Mouse (Mus musculus) cerebellum, adult 9-10 months (tissue): Measurements from ENCODE around the gene Rbfox2.
A peak's percentile ranks its signal among the peaks of the same experiment; 100 is the strongest.

Experiments
- DNase-seq: peaks from one replicate; pipeline ENCODE4 v3.0.0; 2022

Rbfox2 gene

GRCm38 (mm10) chr15:77056001-77056790, 250.6 kb downstream of the Rbfox2 start:
- no peak for DNase-seq

GRCm38 (mm10) chr15:77054611-77055175, 252.1 kb downstream of the Rbfox2 start:
- DNase-seq: no peak

- no peak for DNase-seq
These were observed 253.8 kb downstream of the Rbfox2 start for GRCm38 (mm10) chr15:77053021-77053420.

DNA sequence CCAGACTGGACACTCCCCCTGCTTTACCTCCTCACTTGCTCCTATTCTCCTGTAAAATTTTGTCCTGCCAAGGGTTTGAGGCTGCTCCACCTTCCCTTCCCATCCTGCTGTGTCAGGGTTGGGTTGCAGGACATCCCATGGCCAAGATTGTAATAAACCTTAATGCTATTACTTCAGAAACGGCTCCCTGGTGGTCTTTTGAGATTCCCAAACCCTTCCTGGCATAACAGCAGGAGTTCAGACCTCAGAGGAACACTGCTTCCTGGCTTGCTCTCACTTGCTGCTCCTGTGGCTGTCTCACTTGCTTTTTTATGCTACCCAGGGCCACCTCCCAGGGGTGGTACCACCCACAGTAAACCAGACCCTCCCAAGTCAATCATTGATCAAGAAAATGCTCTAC, 254.6 kb downstream of the Rbfox2 start:
- no peak for DNase-seq

DNA sequence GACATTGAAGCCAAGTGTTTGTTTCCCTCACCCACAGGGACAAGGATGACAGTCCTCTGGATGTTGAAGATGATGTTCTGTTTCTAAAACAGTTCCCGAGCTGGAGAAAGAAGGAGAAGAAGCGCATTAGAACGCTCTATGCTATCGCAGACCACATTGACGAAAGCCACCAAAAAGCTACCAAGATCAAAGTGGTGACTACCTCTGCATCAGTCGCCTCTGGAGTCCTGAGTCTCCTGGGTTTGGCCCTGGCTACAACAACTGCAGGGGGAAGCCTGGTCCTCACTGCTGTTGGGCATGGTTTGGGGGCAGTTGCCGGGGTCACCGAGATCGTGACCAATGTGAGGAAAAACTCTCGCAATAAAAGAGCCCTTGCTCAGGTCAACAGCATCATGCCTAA, 256.2 kb downstream of the Rbfox2 start, which contains the start of gene Mb:
Gene Mb (minus strand): TSS at position 101 of the 400 bp plus-strand sequence.
- no peak for DNase-seq

DNA sequence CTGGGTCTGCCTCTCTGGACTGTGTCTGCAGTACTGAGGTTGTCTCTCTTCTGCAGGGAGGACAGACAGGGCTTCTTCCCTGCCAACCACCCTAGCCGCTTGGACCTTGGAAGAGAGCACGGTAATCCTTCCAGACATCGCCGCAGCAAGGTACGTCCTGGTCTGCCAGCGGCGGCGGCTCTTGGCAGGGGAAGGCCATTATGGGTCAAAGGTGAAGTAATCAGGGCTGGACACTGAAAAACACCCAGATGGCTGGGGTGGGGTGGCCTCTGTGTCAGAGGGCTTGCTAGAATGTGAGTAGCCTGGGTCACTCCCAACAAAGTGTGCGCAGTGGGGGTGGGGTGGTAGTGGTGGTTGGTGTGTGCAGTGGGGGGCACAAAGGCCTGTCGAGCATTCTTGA, 261.2 kb downstream of the Rbfox2 start:
- DNase-seq: no peak

DNA sequence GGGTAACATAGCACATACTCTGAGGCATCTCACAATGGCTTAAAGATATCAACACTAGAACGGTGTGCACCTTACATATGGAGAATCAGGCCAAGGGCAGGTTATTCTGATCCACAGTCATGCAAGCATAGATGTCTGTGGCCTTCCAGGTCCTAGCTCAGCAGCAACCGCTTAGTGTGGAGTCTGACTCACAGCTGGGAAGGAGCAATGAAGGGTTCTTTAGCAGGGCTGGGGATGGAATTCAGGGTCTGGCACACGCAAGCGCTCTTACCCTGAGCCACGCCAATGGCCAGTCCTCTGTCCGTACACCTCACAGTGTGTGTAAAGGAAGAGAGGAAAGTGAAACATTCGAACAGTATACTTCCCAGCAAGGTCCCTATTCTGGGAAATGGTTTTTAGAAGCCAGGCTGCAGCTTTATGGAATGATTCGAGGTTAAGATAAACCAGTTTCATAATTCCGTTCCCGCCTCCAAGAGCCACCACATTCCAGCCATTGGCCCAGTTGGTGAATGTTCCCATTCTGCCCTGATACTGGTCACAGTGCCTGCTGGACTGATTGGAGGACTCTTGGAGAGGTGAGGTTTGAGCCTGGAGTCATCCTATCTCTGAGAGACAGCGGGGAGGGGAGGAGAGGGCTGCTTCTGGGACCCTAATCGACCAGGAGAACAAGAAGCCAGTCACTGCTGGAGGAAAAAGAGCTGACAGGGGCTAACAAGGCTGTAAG, 262.0 kb downstream of the Rbfox2 start, which contains the start of gene Apol6:
Gene Apol6 (plus strand): TSS at position 133 of the 724 bp plus-strand sequence.
- no peak for DNase-seq

- no peak for DNase-seq
These were observed 266.0 kb downstream of the Rbfox2 start for GRCm38 (mm10) chr15:77040784-77041183.

- DNase-seq: no peak
These were observed 267.5 kb downstream of the Rbfox2 start for GRCm38 (mm10) chr15:77039211-77039700.

DNA sequence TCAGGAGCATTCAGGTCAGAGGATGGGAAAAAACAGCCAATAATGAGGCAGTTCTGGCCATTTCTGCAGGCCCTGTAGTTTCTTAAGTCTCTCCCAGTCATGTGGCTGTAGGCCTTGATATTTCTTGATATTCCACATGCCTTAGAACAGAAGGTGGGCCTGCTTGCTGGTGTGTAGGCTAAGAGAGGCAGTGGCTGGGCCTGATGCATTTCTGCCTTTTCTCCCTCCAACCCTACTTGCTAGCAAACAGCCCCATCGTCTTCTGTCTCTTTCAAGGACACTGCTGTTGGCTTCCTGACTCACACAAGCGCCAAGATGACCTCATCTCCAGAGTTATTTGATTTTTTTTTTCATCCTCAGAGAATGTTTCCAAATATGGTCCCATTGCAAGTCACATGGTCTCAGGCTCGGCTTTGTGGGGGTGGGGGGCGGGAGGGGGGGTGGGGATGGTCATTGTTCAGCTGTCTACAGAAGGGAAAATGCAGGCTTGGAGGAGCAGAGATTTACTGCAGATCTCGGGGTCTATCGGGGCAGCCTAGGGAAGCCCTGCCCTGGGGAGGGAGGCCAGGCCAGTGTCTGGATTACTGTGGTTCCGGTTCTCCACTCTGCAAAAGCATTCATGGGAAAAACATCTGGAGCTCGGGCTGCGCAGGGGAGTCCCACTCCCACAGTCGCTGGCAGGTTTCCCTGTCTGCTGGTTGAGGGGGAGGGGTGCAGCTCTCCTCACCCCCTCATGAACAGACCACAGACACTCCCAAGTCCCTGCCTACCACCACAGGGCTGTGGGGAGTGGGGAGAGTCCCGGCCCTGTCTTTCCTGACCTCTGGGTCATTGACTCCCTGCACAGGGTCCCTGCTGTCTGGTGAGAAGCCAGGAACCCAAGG, 269.3 kb downstream of the Rbfox2 start:
- DNase-seq: no peak

- DNase-seq: no peak
These were observed 269.9 kb downstream of the Rbfox2 start for GRCm38 (mm10) chr15:77036989-77037277.

DNA sequence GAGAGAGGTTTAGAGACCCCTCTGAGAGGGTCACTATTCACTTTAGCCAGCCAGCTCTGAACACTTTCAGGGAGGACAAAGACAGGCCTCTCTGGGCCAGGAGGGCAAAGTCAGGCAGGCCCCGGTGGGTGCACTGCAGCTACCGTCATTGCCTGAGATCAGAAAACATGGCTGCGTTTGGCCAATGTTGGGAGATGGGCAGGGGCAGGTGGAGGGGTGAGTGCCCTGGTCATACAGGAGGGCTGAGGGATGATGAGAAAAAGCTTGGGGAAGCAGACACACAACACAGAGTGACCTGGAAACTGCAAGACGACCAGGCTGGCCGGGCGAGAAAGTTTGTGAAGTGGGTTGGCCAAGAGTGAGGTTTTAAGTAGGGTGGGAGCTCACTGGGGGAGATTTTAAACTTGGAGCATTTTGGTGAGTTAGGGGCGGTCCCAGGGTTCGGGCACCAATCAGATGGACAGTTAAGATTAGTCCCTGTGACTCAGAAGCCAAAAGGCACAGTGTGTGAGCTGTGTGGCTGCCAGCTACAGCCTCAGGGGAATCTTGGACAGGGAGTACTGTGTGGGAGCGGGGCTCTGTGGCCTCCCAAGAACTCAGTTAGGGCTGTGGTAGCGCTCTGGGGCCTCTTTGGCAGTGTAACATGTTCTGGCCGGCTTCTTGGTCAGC, 270.4 kb downstream of the Rbfox2 start:
- DNase-seq: no peak

GRCm38 (mm10) chr15:77035643-77036042, 271.2 kb downstream of the Rbfox2 start:
- DNase-seq: no peak

DNA sequence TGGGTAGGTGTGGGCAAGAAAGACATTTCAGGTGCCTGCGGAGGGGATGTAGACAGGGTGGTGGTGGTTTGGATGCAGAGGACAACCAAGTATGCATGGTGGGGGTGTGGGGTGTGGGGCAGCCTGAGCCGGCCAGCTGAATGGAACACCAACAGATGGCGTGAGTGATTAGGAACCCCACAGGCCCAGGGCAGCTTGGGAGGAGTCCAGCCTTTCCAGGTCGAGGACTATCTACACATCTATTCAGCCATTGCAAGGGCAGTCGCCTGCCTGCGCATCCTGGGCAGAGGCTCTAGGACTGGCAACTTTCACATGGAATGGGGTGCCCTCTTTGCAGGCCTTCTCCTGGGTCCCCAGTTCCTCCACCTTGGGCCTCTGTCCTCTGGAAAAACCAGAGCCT, 272.3 kb downstream of the Rbfox2 start:
- DNase-seq: peak; percentile 90

GRCm38 (mm10) chr15:77031271-77031670, 275.5 kb downstream of the Rbfox2 start:
- no peak for DNase-seq

DNA sequence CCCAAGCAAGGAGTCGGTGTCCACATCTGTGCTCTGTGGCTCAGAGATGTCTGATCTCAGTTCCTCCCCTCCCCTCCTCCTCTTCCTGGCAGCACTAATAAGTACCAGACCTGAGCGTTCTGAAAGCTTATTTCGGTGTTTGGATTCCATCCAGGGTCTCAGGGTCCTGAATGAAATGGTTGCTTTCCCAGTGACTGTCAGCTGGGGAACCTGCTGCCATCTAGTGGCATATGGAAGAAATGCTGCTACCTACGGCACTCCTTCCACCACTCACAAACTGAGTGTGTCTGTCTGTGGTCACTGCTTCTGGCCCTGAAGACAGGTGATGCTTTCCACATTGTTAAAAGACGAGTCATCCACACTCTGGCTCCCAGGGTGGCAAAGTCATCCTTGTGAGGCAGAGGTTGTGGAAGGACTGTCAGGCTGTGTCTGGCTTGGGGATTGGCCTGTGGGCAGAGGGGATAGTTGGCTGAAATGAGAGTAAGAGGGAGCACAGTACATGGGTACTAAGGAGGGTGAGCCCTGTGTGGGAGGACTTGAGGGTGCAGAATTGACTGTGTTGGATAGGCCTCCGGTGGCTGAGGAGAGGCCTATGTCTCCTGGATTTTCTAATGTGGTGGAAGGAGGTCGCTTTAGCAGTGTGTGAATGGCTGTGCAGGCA, 277.3 kb downstream of the Rbfox2 start:
- peak; percentile 80 for DNase-seq
